Mouse (Mus musculus) heart, adult 11 months (tissue): Measurements from ENCODE around the gene Ubr4.

ENCODE experiments used
- DNase-seq: peaks from one replicate; pipeline ENCODE4 v3.0.0; 2022

Ubr4 gene

GRCm38 (mm10) chr4:139351931-139352711, at the start of gene Ubr4, which contains the start of the genes Mrto4 and Emc1:
Gene Ubr4, plus strand, starts transcription at chr4:139352609.
Gene Mrto4, minus strand, starts transcription at chr4:139352576.
Gene Emc1, plus strand, starts transcription at chr4:139352587.
- DNase-seq, result peak; percentile 99

DNA sequence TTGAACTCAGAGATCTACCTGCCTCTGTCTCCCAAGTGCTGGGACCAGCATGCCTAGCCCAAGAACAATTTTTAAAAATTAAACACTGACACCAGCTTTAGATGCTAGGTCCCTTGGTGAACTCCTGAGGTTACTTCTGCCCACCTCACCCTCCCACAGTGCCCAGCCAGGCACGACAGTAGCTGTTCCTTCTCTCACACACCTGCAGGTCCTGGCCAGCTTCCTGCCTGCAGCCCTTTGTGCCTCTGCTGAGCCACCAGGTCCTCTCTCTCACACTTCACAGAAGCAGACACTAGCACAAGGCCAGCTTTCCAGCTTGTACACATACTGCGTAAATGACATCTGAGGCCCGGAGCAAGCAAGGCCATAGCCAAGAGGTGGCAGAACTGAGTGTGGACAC, 46.9 kb upstream of the Ubr4 start:
- no peak for DNase-seq

GRCm38 (mm10) chr4:139307916-139308315, 44.5 kb upstream of the Ubr4 start:
- peak; percentile 97 for DNase-seq

- DNase-seq, result peak; percentile 84
Measured at GRCm38 (mm10) chr4:139309651-139310050, 42.8 kb upstream of the Ubr4 start.

GRCm38 (mm10) chr4:139310171-139310898, 42.1 kb upstream of the Ubr4 start, which contains the start of the genes Pqlc2 and Akr7a5:
Gene Pqlc2, minus strand, starts transcription at chr4:139310708.
Gene Akr7a5, plus strand, starts transcription at chr4:139310744.
- peak; percentile 99 for DNase-seq

DNA sequence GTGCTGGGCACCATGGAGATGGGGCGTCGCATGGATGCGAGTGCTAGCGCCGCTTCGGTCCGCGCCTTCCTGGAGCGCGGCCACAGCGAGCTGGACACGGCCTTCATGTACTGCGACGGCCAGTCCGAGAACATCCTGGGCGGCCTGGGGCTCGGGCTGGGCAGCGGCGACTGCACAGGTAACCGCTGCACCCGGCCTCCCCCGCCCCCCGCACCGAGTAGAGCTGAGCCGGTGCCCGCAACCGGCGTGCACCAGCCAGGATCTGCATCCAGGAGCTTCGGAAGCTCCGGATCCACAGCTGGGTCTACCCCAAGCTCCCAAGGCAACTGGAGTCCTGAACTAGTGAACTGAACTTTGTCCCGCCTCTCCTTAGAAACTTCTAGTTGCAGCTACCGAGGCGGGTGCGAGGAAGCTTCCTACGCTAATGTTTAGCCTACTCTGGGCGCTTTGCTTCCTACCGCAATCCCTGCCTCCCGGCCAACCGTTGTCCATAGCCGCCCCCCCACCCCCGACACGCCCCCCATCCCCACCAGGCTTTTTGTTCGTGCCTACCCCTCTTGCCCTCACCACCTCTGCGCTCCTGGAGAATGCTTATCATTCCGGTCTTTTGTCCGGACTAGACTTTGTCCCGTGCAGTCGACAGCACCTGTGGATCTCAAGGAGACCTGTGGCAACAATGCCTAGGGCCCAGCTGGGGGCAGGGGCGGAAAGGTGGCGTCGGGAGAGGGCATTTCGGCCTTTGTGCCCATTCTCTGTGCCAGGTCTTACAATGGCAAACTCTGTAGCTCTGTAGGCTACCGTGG, 41.3 kb upstream of the Ubr4 start:
- DNase-seq, result no peak

- no peak for DNase-seq
Measured at GRCm38 (mm10) chr4:139311707-139312106, 40.7 kb upstream of the Ubr4 start.

GRCm38 (mm10) chr4:139312632-139313031, 39.8 kb upstream of the Ubr4 start:
- peak; percentile 88 for DNase-seq

DNA sequence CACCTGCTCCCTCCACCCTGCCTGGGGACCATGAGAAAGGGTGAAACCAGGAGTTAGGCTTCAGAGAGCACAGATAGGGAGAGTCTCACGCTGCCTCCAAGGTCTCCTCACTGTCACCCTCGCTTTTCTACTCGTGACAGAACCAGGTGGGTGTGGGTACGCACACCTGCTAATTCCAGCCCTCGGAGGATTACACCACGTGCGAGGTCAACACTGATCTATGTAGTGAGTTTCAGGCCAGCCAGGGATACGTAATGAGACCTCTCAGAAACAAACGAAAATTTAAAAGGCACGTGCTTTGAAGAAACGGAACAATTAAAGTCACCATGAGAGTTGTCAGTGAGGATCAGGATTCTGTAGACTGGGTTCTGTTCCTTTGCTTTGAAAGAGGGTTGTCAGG, 34.0 kb upstream of the Ubr4 start:
- no peak for DNase-seq

DNA sequence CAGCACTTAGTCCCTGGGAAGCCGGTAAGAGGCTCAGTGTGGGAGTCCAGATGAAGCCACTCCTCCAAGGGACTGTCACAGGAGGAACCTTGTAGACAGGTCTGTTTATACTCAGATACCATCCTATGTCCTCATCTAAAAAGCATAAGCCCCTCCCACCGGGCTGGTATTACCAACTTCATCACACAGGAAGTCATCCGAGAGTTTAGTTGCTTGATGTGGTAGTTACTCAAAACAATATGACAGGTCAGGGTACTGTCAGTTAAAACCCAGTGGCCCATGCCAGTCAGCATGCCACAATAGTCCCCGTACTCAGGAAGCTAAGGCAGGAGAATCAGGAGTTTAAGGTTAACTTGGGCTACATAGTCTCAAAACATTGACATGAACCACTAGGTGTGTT, 32.7 kb upstream of the Ubr4 start:
- no peak for DNase-seq

GRCm38 (mm10) chr4:139330605-139331004, 21.8 kb upstream of the Ubr4 start:
- peak; percentile 95 for DNase-seq

DNA sequence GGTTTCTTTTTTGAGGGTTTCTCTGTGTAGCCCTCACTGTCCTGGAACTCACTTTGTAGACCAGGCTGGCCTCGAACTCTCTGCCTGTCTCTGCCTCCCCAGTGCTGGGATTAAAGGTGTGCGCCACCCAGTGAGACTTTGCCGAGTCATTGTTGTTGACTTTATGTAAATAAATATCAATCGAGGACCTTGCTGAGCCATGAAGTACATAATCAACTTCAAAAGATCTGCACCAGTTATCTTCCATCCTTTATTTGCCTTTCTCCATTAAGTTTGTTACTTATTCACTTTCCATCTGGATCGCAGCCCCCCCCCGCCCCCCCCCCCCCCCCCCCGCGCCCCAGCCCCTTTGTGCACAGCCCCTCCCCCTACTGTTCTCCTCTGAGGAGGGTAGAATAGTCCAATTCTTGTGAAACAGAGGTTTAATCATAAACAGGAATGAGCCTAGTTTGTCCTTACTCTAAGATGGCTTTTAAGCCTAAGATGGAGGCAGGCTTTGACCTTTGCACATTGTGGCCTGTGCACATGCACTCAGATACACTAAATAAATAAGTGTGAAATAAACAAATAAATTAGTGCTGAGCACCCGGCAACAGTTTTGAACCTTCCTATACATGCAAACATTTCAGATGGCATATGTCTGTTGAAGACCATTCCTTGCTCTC, 17.6 kb upstream of the Ubr4 start:
- DNase-seq, result no peak

DNA sequence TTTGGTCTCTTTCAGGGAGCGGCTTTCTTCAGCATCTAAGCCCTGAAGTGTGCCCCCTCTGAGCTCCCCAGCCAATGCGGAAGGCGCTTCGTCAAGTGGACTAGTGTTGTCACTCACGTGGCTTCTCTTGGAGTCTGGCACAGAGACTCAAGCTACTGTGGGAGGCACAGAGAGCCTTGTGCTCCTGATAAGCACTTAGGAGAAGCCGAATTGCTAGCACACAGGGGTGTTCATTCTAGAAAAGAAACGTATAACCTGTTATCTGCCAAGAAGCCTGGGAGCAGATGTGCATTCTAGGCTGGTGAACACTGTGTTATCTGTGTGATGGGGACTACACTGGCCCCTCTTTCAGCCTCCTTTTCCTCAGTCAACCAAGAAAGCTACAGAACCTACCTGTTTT, 16.9 kb upstream of the Ubr4 start:
- no peak for DNase-seq

- peak; percentile 94 for DNase-seq
Measured at GRCm38 (mm10) chr4:139336822-139337483, 15.5 kb upstream of the Ubr4 start.

GRCm38 (mm10) chr4:139338145-139338544, 14.3 kb upstream of the Ubr4 start:
- no peak for DNase-seq

- DNase-seq, result no peak
Measured at GRCm38 (mm10) chr4:139340835-139341234, 11.6 kb upstream of the Ubr4 start.

GRCm38 (mm10) chr4:139341556-139342233, 10.7 kb upstream of the Ubr4 start:
- DNase-seq, result peak; percentile 88

DNA sequence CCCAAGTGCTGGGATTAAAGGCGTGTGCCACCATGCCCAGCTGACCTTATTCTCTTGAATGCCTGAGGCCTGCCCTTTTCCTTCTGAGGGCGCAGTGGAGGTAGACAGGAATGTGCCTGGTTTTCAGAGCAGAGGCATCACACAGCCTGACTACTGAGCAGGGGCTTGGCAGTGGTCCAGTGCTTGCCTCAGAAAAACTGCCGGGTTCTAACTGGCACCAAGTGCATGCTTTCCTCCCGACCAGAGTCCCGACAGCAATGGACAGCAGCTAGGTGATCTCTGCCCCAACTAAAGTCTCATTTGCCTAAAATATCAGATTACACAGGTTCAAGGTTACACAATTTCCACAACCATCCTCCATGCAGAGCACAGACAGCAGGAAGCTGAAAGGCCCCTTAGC, 8.7 kb upstream of the Ubr4 start:
- DNase-seq, result no peak

DNA sequence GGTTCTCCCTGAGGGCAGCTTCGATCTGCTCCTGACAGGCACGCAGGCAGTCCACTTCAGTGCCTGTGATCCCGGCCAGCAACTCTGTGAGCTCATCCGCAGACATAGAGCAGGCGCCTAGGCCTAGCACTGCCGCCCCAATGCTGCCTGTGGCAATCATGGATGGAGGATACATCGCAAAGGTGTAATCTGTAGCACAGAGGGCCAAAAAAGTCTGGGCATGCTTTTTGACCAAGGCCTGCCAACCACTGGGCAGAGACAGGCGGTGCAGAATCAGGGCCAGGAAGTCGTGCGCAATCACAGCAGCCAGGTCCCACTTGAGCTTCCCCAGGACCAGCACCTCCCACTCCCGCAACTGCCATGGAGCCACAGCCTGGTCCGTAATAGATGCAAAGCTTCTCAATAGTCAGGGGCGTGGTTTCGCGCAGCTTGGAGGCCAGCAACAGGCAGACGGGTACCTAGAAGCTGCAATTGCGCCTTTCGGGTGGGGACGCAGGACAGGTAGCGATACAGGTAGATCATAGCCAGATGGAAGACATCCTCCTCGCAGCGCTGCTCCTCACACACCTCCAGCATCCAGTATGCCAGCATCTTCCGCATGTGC, 6.9 kb upstream of the Ubr4 start:
- DNase-seq, result peak; percentile 89

GRCm38 (mm10) chr4:139352832-139353231, 423 bp downstream of the Ubr4 start:
- DNase-seq, result no peak

- no peak for DNase-seq
Measured at GRCm38 (mm10) chr4:139357211-139357610, 4.8 kb downstream of the Ubr4 start.
